Mouse (Mus musculus) midbrain, embryonic 15.5 days (tissue): Measurements from ENCODE around the gene Dmrt3. TPM values are rescaled to one million over a fixed set of nuclear protein-coding genes. Genes with fewer than 3 reads are reported as not detected.

Source experiments
- ATAC-seq: fragments of 200-750 bp; cut with Nextera tagmentation; replicated peaks from 2 replicates; pipeline ENCODE4 v1.8.0; 2017; ENCODE audit warnings: moderate TSS enrichment
- H3K27ac ChIP-seq: fragments of 300-500 bp; sonication (generic); 2 replicates; pipeline ENCODE4 v1.5.1; 2015; ENCODE audit warnings: mild to moderate bottlenecking, inconsistent platforms
- H3K27me3 ChIP-seq: fragments of 300-500 bp; sonication (generic); replicated peaks from 2 replicates; pipeline ENCODE4 v1.6.1; 2015; ENCODE audit warnings: inconsistent platforms
- H3K36me3 ChIP-seq: fragments of 300-500 bp; sonication (generic); replicated peaks from 2 replicates; pipeline ENCODE4 v1.6.1; 2015; ENCODE audit warnings: inconsistent platforms
- H3K4me1 ChIP-seq: fragments of 300-500 bp; sonication (generic); 2 replicates; pipeline ENCODE4 v1.6.1; 2015; ENCODE audit warnings: inconsistent platforms
- H3K4me2 ChIP-seq: fragments of 300-500 bp; sonication (generic); 2 replicates; pipeline ENCODE4 v1.6.1; 2015; ENCODE audit warnings: inconsistent platforms, mild to moderate bottlenecking, moderate library complexity
- H3K4me3 ChIP-seq: fragments of 300-500 bp; sonication (generic); 2 replicates; pipeline ENCODE4 v1.5.1; 2015; ENCODE audit warnings: mild to moderate bottlenecking, inconsistent platforms
- H3K9ac ChIP-seq: fragments of 300-500 bp; sonication (generic); 2 replicates; pipeline ENCODE4 v1.6.1; 2015; ENCODE audit warnings: mild to moderate bottlenecking, inconsistent platforms
- H3K9me3 ChIP-seq: fragments of 300-500 bp; sonication (generic); 2 replicates; pipeline ENCODE4 v1.6.1; 2016; ENCODE audit warnings: inconsistent platforms
- WGBS: fragments of 180-500 bp; shearing (Covaris S2); methylation state at CpG from one replicate; pipeline ENCODE4 v1.1.7; 2015; ENCODE audit warnings: mixed read lengths; 5-methylcytosine and 5-hydroxymethylcytosine counted together
- polyA plus RNA-seq: library from polyadenylated mRNA; unstranded; fragments of >200 nt; fragmentation: Nextera tagmentation; extraction: Ambion mirVana; gene quantifications from 2 replicates; pipeline ENCODE4 v1.2.1, GENCODE M21; 2015

Gene Dmrt3
- polyA plus RNA-seq, 1 experiment from 2014 or later, result 0.22 TPM

DNA sequence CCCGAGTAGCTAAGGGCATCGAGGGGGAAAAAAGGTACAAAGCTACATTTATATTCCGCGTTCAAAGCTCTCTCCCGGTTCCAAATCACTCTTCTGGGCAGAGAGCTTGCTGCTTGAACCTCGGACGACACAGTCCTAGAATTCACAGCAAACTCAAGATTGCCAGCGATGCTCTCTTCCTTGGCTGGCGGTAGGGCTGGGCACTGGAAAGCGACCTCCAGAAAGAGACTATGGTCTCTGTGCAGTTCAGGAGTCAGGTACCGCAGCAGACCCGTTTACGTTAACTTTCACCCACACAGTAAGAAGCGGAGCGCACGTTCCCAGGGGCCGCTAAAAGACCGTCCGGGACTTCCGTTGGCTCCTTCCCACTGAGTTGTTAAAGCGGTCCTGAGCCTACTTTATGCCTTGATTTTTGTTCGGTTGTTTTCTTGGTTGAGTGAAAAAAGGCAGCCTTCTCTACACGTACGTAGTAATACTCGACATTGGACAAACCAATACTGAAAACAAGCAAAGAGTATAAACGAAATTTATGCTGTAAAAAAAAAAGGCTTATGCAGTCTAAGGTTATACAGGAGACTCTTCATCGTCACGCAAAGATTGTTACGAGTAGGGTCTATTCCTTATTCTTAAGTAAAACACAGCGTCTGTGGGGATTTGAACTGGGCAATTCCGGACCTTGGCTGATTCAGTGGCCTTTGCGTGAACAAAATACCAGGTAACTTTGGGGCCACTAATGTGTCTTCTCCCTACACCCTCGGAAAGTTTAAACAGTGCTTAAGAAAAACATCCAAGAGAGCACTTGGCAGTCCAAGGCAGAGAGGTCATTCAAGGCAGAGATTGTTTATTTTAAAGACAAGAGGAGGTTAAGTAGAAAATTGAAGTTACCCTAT lies 895 bp upstream of the Dmrt3 start:
- H3K27me3 ChIP-seq, result peaks cover 86% of the 10 kb centered on the region
- H3K4me3 ChIP-seq, result no peak overlapping the region
- H3K9ac ChIP-seq, result no peak overlapping the region
- H3K27ac ChIP-seq, result no peak overlapping the region
- no peak overlapping the region for H3K4me2 ChIP-seq
- no peak for ATAC-seq
- no peaks in the 10 kb centered on the region for H3K36me3 ChIP-seq
- WGBS, result under 1% methylated on average over 33 of the region's 33 CpGs
- H3K4me1 ChIP-seq, result peaks cover 21% of the 10 kb centered on the region
- no peaks in the 10 kb centered on the region for H3K9me3 ChIP-seq

DNA sequence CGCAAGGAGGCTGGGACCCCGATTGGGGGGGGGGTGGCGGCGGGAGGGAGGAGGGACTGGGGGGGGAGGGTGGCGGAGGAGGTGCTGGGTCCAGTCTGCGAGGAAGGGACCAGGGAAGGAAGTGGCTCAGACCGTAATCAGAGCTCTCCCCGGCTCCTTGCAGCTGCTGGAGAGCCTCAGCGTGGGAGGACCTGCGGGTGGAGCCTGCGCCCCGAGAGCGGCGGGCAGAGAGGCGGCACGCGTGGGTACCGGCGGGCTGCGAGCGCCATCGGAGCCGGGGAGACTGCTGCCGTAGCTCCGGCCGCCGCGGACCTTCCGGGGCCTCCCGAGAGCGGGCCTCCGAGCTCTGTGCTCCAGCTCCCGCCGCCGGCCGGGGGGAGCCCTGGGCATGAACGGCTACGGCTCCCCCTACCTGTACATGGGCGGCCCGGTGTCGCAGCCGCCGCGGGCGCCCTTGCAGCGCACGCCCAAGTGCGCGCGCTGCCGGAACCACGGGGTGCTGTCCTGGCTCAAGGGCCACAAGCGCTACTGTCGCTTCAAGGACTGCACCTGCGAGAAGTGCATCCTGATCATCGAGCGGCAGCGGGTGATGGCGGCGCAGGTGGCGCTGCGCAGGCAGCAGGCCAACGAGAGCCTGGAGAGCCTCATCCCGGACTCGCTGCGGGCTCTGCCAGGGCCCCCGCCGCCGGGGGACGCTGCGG lies 460 bp downstream of the Dmrt3 start:
- Histone ChIP-seq H3K36me3 (no peaks in the 10 kb centered on the region), H3K9ac (no peak overlapping the region), H3K4me1 (peaks cover 21% of the 10 kb centered on the region)

DNA sequence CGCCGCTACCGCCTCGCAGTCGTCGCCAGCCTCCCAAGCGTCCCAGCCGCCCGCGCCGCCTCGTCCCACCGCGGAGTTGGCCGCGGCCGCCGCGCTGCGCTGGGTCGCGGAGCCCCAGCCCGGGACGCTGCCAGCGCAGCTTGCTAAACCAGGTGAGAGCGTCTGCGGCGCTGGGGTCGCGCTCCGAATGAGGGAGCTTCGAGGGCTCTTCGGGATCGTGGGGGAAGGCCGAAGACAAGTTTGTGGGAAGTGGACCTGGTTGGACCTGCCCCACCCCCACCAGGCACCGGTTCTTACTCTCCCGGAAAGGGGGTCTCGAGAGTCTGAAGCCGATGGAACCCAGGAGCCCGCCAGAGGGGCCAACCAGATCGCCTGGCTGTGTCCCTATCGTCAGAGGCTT lies 1.0 kb downstream of the Dmrt3 start:
- no peaks in the 10 kb centered on the region for H3K9me3 ChIP-seq
- H3K4me2 ChIP-seq, result peak overlapping the region; percentile 52
- under 1% methylated on average over 41 of the region's 42 CpGs for WGBS
- no peak for ATAC-seq
- H3K9ac ChIP-seq, result no peak overlapping the region
- H3K27me3 ChIP-seq, result peaks cover 87% of the 10 kb centered on the region
- no peak overlapping the region for H3K27ac ChIP-seq
- H3K36me3 ChIP-seq, result no peaks in the 10 kb centered on the region
- peak overlapping the region; percentile 21 for H3K4me3 ChIP-seq
- H3K4me1 ChIP-seq, result peaks cover 16% of the 10 kb centered on the region

More for the DNA sequence above, 460 bp downstream of the Dmrt3 start:
- ATAC-seq, result 0 out of 2 replicates have a peak, but pooled peaks have one; percentile 55
- Histone ChIP-seq H3K9me3 (no peaks in the 10 kb centered on the region), H3K27me3 (peaks cover 87% of the 10 kb centered on the region), H3K4me3 (peak overlapping the region; percentile 21), H3K4me2 (peak overlapping the region; percentile 52), H3K27ac (no peak overlapping the region)
- under 1% methylated on average over 67 of the region's 71 CpGs for WGBS

DNA sequence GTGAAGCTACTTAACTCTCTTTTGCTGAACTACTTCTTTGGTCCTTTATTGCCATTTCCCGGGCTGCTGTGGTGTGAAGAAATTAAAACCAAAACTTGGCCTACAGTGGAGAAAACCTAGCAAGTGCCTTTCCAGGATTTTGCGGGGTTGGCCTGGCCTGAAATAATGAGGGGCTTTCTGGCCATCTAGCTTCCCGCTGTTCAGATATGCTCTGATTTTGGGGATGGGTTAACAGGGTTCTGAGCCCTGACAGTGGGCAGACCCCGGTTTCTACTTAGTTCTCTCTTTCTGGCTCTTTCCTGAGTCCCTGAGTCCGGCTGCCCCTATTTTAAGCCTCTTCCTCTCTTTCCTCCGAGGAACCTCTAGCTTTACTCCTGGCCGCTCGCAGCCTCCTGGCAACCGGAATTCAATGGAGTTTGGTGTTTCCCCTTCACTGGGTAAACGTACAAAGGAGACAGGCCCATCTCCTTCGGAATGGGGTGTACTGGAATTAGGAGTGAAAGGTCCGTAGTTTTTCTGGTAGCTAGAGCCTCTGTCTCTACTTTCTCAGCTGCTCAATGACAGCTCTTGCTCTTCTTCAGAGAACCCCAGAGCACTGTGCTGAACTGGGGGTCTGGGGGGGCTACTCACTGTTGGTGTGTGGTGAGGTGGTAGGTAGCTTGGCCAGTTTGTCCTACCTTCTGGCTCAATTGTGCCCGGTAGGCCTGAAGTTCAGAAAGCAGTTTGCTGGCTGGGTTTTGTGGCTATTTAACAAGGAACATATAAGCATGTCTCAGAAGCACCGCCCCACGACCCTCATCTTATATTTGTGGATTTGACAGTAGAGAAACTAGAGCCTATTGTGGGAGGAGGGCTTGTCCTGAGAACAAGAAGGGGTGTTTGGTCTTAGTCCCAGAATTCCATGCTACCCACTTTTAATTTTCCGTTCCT lies 2.0 kb downstream of the Dmrt3 start:
- H3K9me3 ChIP-seq, result no peaks in the 10 kb centered on the region
- ATAC-seq, result no peak
- WGBS, result 6% methylated on average over 16 of the region's 16 CpGs
- H3K4me2 ChIP-seq, result no peak overlapping the region
- H3K27me3 ChIP-seq, result peaks cover 88% of the 10 kb centered on the region
- H3K36me3 ChIP-seq, result no peaks in the 10 kb centered on the region
- H3K4me1 ChIP-seq, result peaks cover 14% of the 10 kb centered on the region
- H3K27ac ChIP-seq, result no peak overlapping the region
- no peak overlapping the region for H3K4me3 ChIP-seq
- no peak overlapping the region for H3K9ac ChIP-seq

DNA sequence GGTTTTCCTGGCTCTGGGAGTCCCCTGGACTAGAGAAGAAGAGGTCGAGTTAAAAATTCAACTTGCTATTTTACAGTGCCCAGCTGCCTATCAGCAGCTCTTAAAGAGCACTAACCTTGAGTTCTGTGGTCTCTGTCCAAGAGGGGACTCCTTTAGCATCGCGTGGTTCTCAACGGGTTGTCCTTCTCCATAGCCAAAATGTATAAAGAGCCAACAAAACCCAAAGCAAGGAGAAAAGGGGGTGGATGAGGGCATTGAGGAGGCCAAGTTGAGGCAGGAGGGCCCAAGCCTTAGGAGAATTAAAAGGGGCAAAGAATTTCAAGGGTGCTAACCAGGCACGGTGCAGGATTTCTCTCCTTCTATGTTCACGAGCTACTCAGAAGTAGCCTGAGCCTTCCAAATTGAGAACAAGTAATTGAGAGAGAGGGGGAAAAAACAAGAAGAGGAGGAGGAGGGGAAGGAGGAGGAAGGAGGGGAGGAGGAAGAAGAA lies 2.8 kb downstream of the Dmrt3 start:
- ATAC-seq, result no peak
- Histone ChIP-seq H3K4me3 (no peak overlapping the region), H3K27ac (no peak overlapping the region), H3K36me3 (no peaks in the 10 kb centered on the region), H3K4me1 (peaks cover 14% of the 10 kb centered on the region), H3K9ac (no peak overlapping the region), H3K27me3 (peaks cover 89% of the 10 kb centered on the region), H3K4me2 (no peak overlapping the region), H3K9me3 (no peaks in the 10 kb centered on the region)
- WGBS, result 3% methylated on average over 6 of the region's 6 CpGs

DNA sequence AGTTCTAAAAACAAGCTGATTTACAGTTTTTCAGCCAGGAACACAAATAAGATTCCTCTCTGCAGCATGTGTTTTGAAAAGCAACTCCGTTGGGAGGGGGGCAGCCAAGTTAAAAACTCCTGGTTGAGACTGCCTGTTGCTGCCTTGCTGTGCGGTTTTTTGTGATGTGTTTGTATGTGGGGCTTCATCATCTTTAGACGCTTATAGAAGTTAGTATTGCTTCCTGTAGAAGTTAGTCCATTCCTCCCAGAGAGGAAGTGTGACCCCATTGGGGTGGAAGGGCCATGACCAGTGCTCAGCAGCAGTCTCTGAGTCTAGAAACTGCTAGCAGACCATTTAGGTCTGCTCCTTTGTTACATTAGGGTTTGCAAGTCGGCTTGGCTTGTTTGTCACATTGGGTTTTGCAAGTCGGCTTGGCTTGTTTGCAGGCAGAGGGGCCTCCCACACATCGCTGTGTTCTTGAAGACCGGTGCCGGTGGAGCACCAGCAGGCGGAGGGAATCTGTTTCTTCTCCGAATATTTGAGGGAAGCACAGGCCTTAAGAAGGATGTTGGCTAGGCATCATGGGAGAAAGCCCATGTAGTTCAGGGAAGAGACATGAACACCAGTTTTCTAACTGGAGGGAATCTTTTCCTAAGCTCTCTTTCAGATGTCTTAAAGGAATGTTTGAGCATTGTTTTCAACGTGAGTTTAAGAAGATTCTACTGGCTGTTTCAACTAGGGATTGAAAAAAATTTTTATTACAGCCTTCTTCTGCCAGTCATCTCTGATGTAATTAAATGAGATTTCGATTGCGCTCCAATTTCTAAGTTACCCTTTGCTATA lies 3.6 kb downstream of the Dmrt3 start:
- H3K27me3 ChIP-seq, result peaks cover 83% of the 10 kb centered on the region
- H3K36me3 ChIP-seq, result no peaks in the 10 kb centered on the region
- peaks cover 14% of the 10 kb centered on the region for H3K4me1 ChIP-seq
- no peak overlapping the region for H3K27ac ChIP-seq
- H3K9me3 ChIP-seq, result no peaks in the 10 kb centered on the region
- ATAC-seq, result no peak
- WGBS, result 9% methylated on average over 13 of the region's 13 CpGs
- no peak overlapping the region for H3K4me3 ChIP-seq
- H3K9ac ChIP-seq, result no peak overlapping the region
- H3K4me2 ChIP-seq, result no peak overlapping the region

DNA sequence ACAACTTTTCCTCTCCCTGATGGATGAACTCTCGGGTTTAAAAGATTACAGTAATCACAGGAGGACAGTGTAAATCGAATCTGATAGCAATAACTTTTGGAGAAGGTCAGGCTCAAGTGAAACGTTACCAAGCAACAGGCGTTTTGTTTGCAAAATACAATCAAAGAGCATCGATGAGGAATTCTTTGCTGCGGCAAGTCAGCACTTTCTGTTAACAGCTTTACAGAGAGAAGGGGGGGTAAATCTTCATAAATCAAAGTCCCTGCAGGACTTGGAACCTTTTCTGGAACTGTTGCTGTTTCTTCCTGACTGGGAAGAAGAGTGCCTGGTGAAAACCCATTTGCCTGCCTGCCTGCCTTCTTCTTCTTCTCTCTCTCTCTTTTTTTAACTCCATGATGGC lies 5.8 kb downstream of the Dmrt3 start:
- no peak overlapping the region for H3K9ac ChIP-seq
- H3K4me3 ChIP-seq, result no peak overlapping the region
- ATAC-seq, result no peak
- no peak overlapping the region for H3K27ac ChIP-seq
- H3K27me3 ChIP-seq, result peaks cover 89% of the 10 kb centered on the region
- 37% methylated on average over 6 of the region's 6 CpGs for WGBS
- no peaks in the 10 kb centered on the region for H3K36me3 ChIP-seq
- H3K4me1 ChIP-seq, result peaks cover 3% of the 10 kb centered on the region
- H3K9me3 ChIP-seq, result no peaks in the 10 kb centered on the region
- no peak overlapping the region for H3K4me2 ChIP-seq

DNA sequence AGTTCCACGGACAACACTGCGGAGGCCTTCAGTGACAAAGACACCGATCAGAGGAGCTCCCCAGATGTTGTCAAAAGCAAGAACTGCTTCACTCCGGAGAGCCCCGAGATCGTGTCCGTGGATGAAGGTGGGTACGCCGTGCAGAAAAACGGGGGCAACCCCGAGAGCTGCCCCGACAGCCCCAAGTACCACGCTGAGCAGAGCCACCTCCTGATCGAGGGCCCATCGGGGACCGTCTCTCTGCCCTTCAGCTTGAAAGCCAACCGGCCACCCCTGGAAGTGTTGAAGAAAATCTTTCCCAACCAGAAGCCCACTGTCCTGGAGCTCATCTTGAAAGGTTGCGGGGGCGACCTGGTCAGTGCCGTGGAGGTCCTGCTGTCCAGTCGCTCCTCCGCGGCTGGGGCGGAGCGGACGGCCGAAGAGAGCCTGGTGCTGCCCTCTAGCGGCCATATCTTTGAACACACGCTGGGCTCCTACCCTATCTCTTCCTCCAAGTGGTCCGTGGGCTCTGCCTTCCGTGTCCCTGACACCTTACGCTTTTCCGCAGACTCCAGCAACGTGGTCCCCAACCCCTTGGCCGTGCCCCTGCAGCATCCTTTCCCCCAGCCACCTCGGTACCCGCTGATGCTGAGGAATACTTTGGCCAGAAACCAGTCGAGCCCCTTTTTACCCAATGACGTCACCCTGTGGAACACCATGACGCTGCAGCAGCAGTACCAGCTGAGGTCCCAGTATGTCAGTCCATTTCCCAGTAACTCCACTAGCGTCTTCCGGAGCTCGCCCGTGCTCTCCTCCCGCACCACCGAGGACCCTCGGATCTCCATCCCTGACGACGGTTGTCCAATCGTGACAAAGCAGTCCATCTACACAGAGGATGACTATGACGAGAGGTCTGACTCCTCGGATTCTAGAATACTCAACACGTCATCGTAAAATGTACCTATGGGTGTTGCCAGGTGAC lies 12.5 kb downstream of the Dmrt3 start:
- Histone ChIP-seq H3K4me2 (peak overlapping the region; percentile 48), H3K27ac (no peak overlapping the region), H3K4me1 (peaks cover 8% of the 10 kb centered on the region), H3K27me3 (peaks cover 83% of the 10 kb centered on the region), H3K9ac (no peak overlapping the region; the same call in 1 of the 2 replicates), H3K9me3 (no peaks in the 10 kb centered on the region), H3K36me3 (no peaks in the 10 kb centered on the region), H3K4me3 (peak overlapping the region; percentile 28)
- 37% methylated on average over 54 of the region's 54 CpGs for WGBS
- ATAC-seq, result peak; percentile 58

DNA sequence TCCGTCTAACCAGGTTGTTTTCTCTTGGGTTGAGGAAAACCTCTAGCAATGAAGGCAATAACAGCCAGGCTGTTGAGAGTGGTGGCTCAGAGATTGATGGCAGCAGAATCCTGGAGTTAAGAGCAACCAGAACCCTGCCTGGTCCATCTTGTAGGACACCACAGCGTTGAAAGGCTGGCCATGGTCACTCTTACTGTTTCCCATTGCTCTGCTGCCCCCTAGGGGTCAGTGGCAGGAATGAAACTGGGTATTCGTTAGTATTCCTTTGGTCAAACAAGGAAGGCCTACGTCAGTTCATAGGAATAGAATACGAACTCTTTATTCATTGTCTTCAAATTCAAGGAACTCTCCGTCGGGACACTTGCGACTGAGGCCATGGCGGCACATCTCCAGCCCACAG lies 18.4 kb downstream of the Dmrt3 start:
- H3K9me3 ChIP-seq, result no peaks in the 10 kb centered on the region
- H3K27ac ChIP-seq, result no peak overlapping the region
- H3K4me1 ChIP-seq, result no peaks in the 10 kb centered on the region
- peaks cover 44% of the 10 kb centered on the region for H3K27me3 ChIP-seq
- H3K4me3 ChIP-seq, result no peak overlapping the region
- H3K4me2 ChIP-seq, result no peak overlapping the region
- H3K9ac ChIP-seq, result no peak overlapping the region
- ATAC-seq, result no peak
- 11% methylated on average over 9 of the region's 9 CpGs for WGBS
- no peaks in the 10 kb centered on the region for H3K36me3 ChIP-seq

DNA sequence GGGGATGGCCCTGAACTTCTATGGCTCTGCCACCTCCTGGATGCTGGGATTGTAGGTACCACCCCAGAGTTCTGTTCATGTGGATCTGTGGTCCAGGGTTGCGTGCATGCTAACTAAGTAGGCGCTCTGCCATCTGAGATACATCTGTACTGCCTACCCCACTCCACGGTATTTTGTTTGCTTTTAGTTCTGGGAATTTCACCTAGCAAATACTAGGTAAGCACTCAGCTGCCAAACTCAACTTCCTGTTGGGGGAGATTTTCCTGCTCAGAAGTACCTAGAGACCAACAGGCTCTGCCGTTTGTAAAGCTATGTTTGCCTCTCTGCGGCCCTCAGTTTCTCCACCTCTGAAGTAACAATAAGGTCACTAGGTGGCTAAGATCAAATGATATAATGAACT lies 25.0 kb downstream of the Dmrt3 start:
- H3K4me1 ChIP-seq, result peaks cover 3% of the 10 kb centered on the region; the same call in 1 of the 2 replicates
- 90% methylated on average over 5 of the region's 5 CpGs for WGBS
- no peak for ATAC-seq
- no peak overlapping the region for H3K4me2 ChIP-seq
- H3K36me3 ChIP-seq, result no peaks in the 10 kb centered on the region
- no peaks in the 10 kb centered on the region for H3K9me3 ChIP-seq
- H3K27me3 ChIP-seq, result no peaks in the 10 kb centered on the region
- no peak overlapping the region for H3K27ac ChIP-seq
- H3K4me3 ChIP-seq, result no peak overlapping the region
- no peak overlapping the region for H3K9ac ChIP-seq
